Mouse (Mus musculus) MEL (cell line): ENCODE data around the gene Ntn5. TPM values are rescaled to one million over a fixed set of nuclear protein-coding genes. Genes with fewer than 3 reads are reported as not detected.

Source experiments
- DNase-seq: peaks from one replicate; pipeline ENCODE4 v3.0.0; 2011; ENCODE audit warnings: low read depth, low spot score
- H3K27ac ChIP-seq: 2 replicates; pipeline ENCODE4 v1.5.1; 2012; ENCODE audit warnings: low read depth, mild to moderate bottlenecking, control low read depth, low read length, moderate library complexity; ENCODE audit not compliant: control insufficient read depth
- H3K27me3 ChIP-seq, 2 experiments: fragments of 150-350 bp in 1 of 2; sonication (generic) in 1 of 2; 2 replicates each; pipeline ENCODE4 v1.6.1; 2012; ENCODE audit warnings: low read length in 2 of 2, mild to moderate bottlenecking in 2 of 2, improper control_type of control experiment in 1 of 2, moderate library complexity in 1 of 2; ENCODE audit not compliant: insufficient read depth in 2 of 2, control insufficient read depth in 1 of 2
- H3K36me3 ChIP-seq, 2 experiments: 2 replicates each; pipeline ENCODE4 v1.6.1; 2012 to 2014; ENCODE audit warnings: low read length in 2 of 2, improper control_type of control experiment in 1 of 2, inconsistent platforms in 1 of 2, mild to moderate bottlenecking in 1 of 2; ENCODE audit not compliant: insufficient read depth in 2 of 2, control insufficient read depth in 1 of 2
- H3K4me1 ChIP-seq, 2 experiments: fragments of 150-350 bp in 1 of 2; sonication (generic) in 1 of 2; 2 replicates each; pipeline ENCODE4 v1.6.1; 2012; ENCODE audit warnings: low read length in 2 of 2, improper control_type of control experiment in 1 of 2, mild to moderate bottlenecking in 1 of 2; ENCODE audit not compliant: insufficient read depth in 2 of 2, control insufficient read depth in 1 of 2
- H3K4me3 ChIP-seq, 2 experiments: fragments of 150-350 bp in 1 of 2; sonication (generic) in 1 of 2; 2 replicates each; pipeline ENCODE4 v1.5.1; 2012; ENCODE audit warnings: low read depth in 2 of 2, low read length in 2 of 2, mild to moderate bottlenecking in 2 of 2, moderate library complexity in 2 of 2, control low read depth in 1 of 2, improper control_type of control experiment in 1 of 2; ENCODE audit not compliant: control insufficient read depth in 1 of 2, insufficient read depth in 1 of 2
- H3K79me2 ChIP-seq: 2 replicates; pipeline ENCODE4 v1.6.1; 2012; ENCODE audit warnings: mild to moderate bottlenecking, low read length, moderate library complexity; ENCODE audit not compliant: control insufficient read depth, poor library complexity, insufficient read depth
- H3K9ac ChIP-seq: 2 replicates; pipeline ENCODE4 v1.6.1; 2012; ENCODE audit warnings: low read depth, mild to moderate bottlenecking, control low read depth, low read length, moderate library complexity; ENCODE audit not compliant: control insufficient read depth, poor library complexity, severe bottlenecking
- H3K9me3 ChIP-seq: fragments of 150-350 bp; sonication (generic); replicated peaks from 2 replicates; pipeline ENCODE4 v1.6.1; 2012; ENCODE audit warnings: mild to moderate bottlenecking, low read length, improper control_type of control experiment, moderate library complexity; ENCODE audit not compliant: insufficient read depth
- CHD1 ChIP-seq: IDR thresholded peaks from 2 replicates; pipeline ENCODE4 v1.6.1; 2012; ENCODE audit warnings: low read depth, mild to moderate bottlenecking, inconsistent platforms, low read length, improper control_type of control experiment
- CHD2 ChIP-seq: IDR thresholded peaks from 2 replicates; pipeline ENCODE4 v1.6.1; 2011; ENCODE audit warnings: low read length, improper control_type of control experiment
- CTCF ChIP-seq, 3 experiments: IDR thresholded peaks in 2 of 3; conservative IDR thresholded peaks in 1 of 3; 2 replicates each; pipeline ENCODE4 v1.5.1; 2011 to 2012; ENCODE audit warnings: low read length in 3 of 3, low read depth in 2 of 3, mild to moderate bottlenecking in 2 of 3, improper control_type of control experiment in 1 of 3, inconsistent platforms in 1 of 3, mixed read lengths in 1 of 3, moderate library complexity in 1 of 3; ENCODE audit not compliant: control insufficient read depth in 1 of 3, insufficient read depth in 1 of 3, poor library complexity in 1 of 3, severe bottlenecking in 1 of 3
- E2F4 ChIP-seq: IDR thresholded peaks from 2 replicates; pipeline ENCODE4 v1.6.1; 2011; ENCODE audit warnings: low read depth, low read length, improper control_type of control experiment, borderline replicate concordance
- ELF1 ChIP-seq: IDR thresholded peaks from 2 replicates; pipeline ENCODE4 v1.6.1; 2014; ENCODE audit warnings: low read depth, mild to moderate bottlenecking, inconsistent platforms, low read length, improper control_type of control experiment, moderate library complexity
- EP300 ChIP-seq, 2 experiments: IDR thresholded peaks; 2 replicates each; pipeline ENCODE4 v1.6.1; 2011; ENCODE audit warnings: improper control_type of control experiment in 2 of 2, low read length in 2 of 2, low read depth in 1 of 2, mild to moderate bottlenecking in 1 of 2
- ETS1 ChIP-seq: IDR thresholded peaks from 2 replicates; pipeline ENCODE4 v1.6.1; 2012; ENCODE audit warnings: low read depth, mild to moderate bottlenecking, inconsistent platforms, low read length, improper control_type of control experiment, moderate library complexity
- GABPA ChIP-seq: IDR thresholded peaks from 2 replicates; pipeline ENCODE4 v1.6.1; 2012; ENCODE audit warnings: low read depth, mild to moderate bottlenecking, inconsistent platforms, low read length, improper control_type of control experiment, moderate library complexity
- GATA1 ChIP-seq: IDR thresholded peaks from 2 replicates; pipeline ENCODE4 v1.6.1; 2011; ENCODE audit warnings: low read depth, low read length, improper control_type of control experiment
- HCFC1 ChIP-seq: IDR thresholded peaks from 2 replicates; pipeline ENCODE4 v1.6.1; 2012; ENCODE audit warnings: low read depth, mild to moderate bottlenecking, inconsistent platforms, low read length, improper control_type of control experiment, moderate library complexity
- JUND ChIP-seq: IDR thresholded peaks from 2 replicates; pipeline ENCODE4 v1.6.1; 2011; ENCODE audit warnings: low read depth, mild to moderate bottlenecking, improper control_type of control experiment, low read length
- KAT2A ChIP-seq: conservative IDR thresholded peaks from 2 replicates; pipeline ENCODE4 v1.6.1; 2012; ENCODE audit warnings: low read depth, low read length, improper control_type of control experiment, inconsistent platforms
- MAFK ChIP-seq: IDR thresholded peaks from 2 replicates; pipeline ENCODE4 v1.6.1; 2011; ENCODE audit warnings: low read depth, mild to moderate bottlenecking, low read length, improper control_type of control experiment, borderline replicate concordance
- MAX ChIP-seq: IDR thresholded peaks from 2 replicates; pipeline ENCODE4 v1.6.1; 2011; ENCODE audit warnings: low read length, improper control_type of control experiment
- MAZ ChIP-seq: IDR thresholded peaks from 2 replicates; pipeline ENCODE4 v1.6.1; 2012; ENCODE audit warnings: low read depth, mild to moderate bottlenecking, inconsistent platforms, low read length, improper control_type of control experiment
- MEF2A ChIP-seq: IDR thresholded peaks from 2 replicates; pipeline ENCODE4 v1.6.1; 2014; ENCODE audit warnings: low read depth, mild to moderate bottlenecking, inconsistent platforms, low read length, improper control_type of control experiment; ENCODE audit not compliant: poor library complexity, insufficient replicate concordance, severe bottlenecking; ENCODE audit errors: extremely low read depth
- MXI1 ChIP-seq: IDR thresholded peaks from 2 replicates; pipeline ENCODE4 v1.6.1; 2011; ENCODE audit warnings: mild to moderate bottlenecking, low read depth, low read length, improper control_type of control experiment
- MYB ChIP-seq: IDR thresholded peaks from 2 replicates; pipeline ENCODE4 v1.6.1; 2011; ENCODE audit warnings: mild to moderate bottlenecking, low read depth, low read length, improper control_type of control experiment
- NELFE ChIP-seq: IDR thresholded peaks from 2 replicates; pipeline ENCODE4 v1.6.1; 2011; ENCODE audit warnings: low read depth, low read length, improper control_type of control experiment
- POLR2AphosphoS2 ChIP-seq: IDR thresholded peaks from 2 replicates; pipeline ENCODE4 v1.6.1; 2011; ENCODE audit warnings: low read length, improper control_type of control experiment
- POLR2AphosphoS5 ChIP-seq: IDR thresholded peaks from 2 replicates; pipeline ENCODE4 v1.6.1; 2012; ENCODE audit warnings: low read depth, borderline replicate concordance, mild to moderate bottlenecking, inconsistent platforms, low read length, moderate library complexity, mixed read lengths
- SIN3A ChIP-seq: IDR thresholded peaks from 2 replicates; pipeline ENCODE4 v1.6.1; 2012; ENCODE audit warnings: low read length, improper control_type of control experiment, inconsistent platforms
- SMC3 ChIP-seq: IDR thresholded peaks from 2 replicates; pipeline ENCODE4 v1.6.1; 2011; ENCODE audit warnings: low read depth, low read length, improper control_type of control experiment
- TBP ChIP-seq: IDR thresholded peaks from 2 replicates; pipeline ENCODE4 v1.8.0; 2011; ENCODE audit warnings: low read depth, low read length, improper control_type of control experiment
- UBTF ChIP-seq: IDR thresholded peaks from 2 replicates; pipeline ENCODE4 v1.6.1; 2012; ENCODE audit warnings: low read depth, mild to moderate bottlenecking, inconsistent platforms, low read length, improper control_type of control experiment, moderate library complexity, borderline replicate concordance; ENCODE audit not compliant: insufficient read depth
- ZC3H11A ChIP-seq: IDR thresholded peaks from 2 replicates; pipeline ENCODE4 v1.6.1; 2012; ENCODE audit warnings: low read depth, mild to moderate bottlenecking, inconsistent platforms, low read length, improper control_type of control experiment
- ZMIZ1 ChIP-seq: IDR thresholded peaks from 2 replicates; pipeline ENCODE4 v1.6.1; 2012; ENCODE audit warnings: low read depth, mild to moderate bottlenecking, inconsistent platforms, low read length, improper control_type of control experiment, moderate library complexity
- polyA plus RNA-seq, 2 experiments: library from polyadenylated mRNA; stranded (reverse) in 1 of 2; unstranded in 1 of 2; fragments of >175 nt in 1 of 2; fragments of >200 nt in 1 of 2; gene quantifications; 2 replicates each; pipeline versions ENCODE4 v1.2.1 to v1.2.4; 2012; ENCODE audit warnings: low replicate concordance in 2 of 2, low read depth in 1 of 2; ENCODE audit not compliant: insufficient read length in 2 of 2, insufficient read depth in 1 of 2, missing spikeins in 1 of 2
- total RNA-seq: library from RNA; depleted of rRNA; stranded (reverse); fragments of 300-350 nt; gene quantifications from 2 replicates; pipeline ENCODE4 v1.2.3, GENCODE M21; 2012

The Ntn5 gene
- total and polyA plus RNA-seq, 3 experiments, result 0.13 TPM; not detected in 2

DNA sequence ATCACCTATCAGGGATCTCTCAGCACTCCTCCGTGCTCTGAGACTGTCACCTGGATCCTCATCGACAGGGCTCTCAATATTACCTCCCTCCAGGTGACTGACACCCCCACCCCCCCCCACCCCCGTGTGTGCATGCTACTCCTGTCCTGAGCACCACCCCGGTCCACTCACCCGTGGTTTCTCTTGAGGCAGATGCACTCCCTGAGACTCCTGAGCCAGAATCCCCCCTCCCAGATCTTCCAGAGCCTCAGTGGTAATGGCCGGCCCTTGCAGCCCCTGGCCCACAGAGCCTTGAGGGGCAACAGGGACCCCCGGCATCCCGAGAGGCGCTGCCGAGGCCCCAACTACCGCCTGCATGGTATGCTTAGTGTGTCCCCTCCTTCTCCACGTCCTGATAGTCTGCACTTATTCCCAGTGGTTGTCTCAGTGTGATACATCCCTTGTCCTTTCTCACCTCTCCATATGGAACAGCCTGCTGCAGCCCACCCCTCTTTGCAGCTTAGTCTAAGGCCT lies 19.8 kb downstream of the Ntn5 start:
- H3K9me3 ChIP-seq, result no peaks in the 10 kb centered on the region
- H3K4me3 ChIP-seq, result peak overlapping the region; percentile 33 to 58
- no peak for DNase-seq
- peaks cover 0 to 2% of the 10 kb centered on the region in 2 experiments; a peak in 2 of 4 replicates for H3K27me3 ChIP-seq
- no peak for TF ChIP-seq CHD1
- no peak for TF ChIP-seq MAZ
- no peak for TF ChIP-seq MXI1
- TF ChIP-seq ETS1, result no peak
- TF ChIP-seq CHD2, result no peak
- TF ChIP-seq UBTF, result no peak
- TF ChIP-seq CTCF (IDR thresholded peaks at IDR 0.05 in 2 of 3, conservative IDR thresholded peaks at IDR 0.05 in 1 of 3; ENCODE audit: control insufficient read depth in 1 of 3, insufficient read depth in 1 of 3, low read depth in 2 of 3, low read length in 3 of 3, poor library complexity in 1 of 3, severe bottlenecking in 1 of 3), result no peak
- TF ChIP-seq POLR2AphosphoS5, result no peak
- TF ChIP-seq GATA1, result no peak
- TF ChIP-seq TBP, result no peak
- no peak for TF ChIP-seq SMC3
- TF ChIP-seq GABPA, result no peak
- TF ChIP-seq MAFK, result no peak
- TF ChIP-seq HCFC1, result no peak
- TF ChIP-seq NELFE, result no peak
- no peak for TF ChIP-seq JUND
- no peak for TF ChIP-seq ZMIZ1
- no peak for TF ChIP-seq SIN3A
- no peak for TF ChIP-seq EP300 (IDR thresholded peaks at IDR 0.05; ENCODE audit: low read depth in 1 of 2, low read length in 2 of 2)
- no peak for TF ChIP-seq E2F4
- TF ChIP-seq, all 39 proteins: peak for 0
- peaks cover 7% of the 10 kb centered on the region for H3K79me2 ChIP-seq
- H3K4me1 ChIP-seq, result peaks cover 0 to 14% of the 10 kb centered on the region in 2 experiments; a peak in 2 of 4 replicates
- peak overlapping the region; percentile 69 for H3K9ac ChIP-seq
- H3K36me3 ChIP-seq, result peaks cover 0 to 3% of the 10 kb centered on the region in 2 experiments; a peak in 2 of 4 replicates
- H3K27ac ChIP-seq, result peak overlapping the region; percentile 82

DNA sequence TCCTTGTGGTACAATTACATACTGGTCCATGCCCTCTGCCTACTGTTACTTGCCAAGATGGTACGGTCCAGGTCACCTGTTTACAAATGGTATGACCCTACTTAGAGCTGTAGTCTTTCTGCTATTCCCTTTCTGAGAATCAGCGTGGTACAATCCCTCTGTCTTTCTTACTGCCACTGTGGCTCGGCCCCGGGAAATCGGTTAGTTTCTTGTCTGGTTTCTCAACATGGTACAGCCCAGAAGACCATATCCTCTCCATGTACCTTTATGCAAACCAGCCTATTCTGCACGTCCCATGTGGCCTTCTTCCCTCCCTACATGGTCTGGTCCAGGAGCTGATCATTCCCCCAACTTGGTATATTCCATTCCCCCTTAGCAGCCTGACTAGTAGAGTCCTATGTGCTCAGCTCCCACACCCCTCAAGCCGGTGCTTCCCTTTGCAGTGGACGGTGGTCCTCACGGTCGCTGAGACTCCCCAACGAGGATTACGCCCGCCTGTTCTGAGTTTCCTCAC lies 20.3 kb downstream of the Ntn5 start:
- H3K4me3 ChIP-seq, result peak overlapping the region; percentile 33 to 58
- H3K4me1 ChIP-seq, result peaks cover 0 to 18% of the 10 kb centered on the region in 2 experiments; a peak in 2 of 4 replicates
- H3K79me2 ChIP-seq, result peaks cover 7% of the 10 kb centered on the region
- H3K36me3 ChIP-seq, result peaks cover 0 to 5% of the 10 kb centered on the region in 2 experiments; a peak in 2 of 4 replicates
- peak; percentile 91 for DNase-seq
- peak overlapping the region; percentile 69 for H3K9ac ChIP-seq
- peaks cover 0 to 2% of the 10 kb centered on the region in 2 experiments; a peak in 2 of 4 replicates for H3K27me3 ChIP-seq
- no peaks in the 10 kb centered on the region for H3K9me3 ChIP-seq
- H3K27ac ChIP-seq, result peak overlapping the region; percentile 82
- no peak for TF ChIP-seq GABPA
- no peak for TF ChIP-seq CTCF (IDR thresholded peaks at IDR 0.05 in 2 of 3, conservative IDR thresholded peaks at IDR 0.05 in 1 of 3; ENCODE audit: control insufficient read depth in 1 of 3, insufficient read depth in 1 of 3, low read depth in 2 of 3, low read length in 3 of 3, poor library complexity in 1 of 3, severe bottlenecking in 1 of 3)
- peak; percentile 99 for TF ChIP-seq CHD1
- TF ChIP-seq HCFC1, result peak; percentile 55
- TF ChIP-seq MEF2A, result no peak
- TF ChIP-seq MAX, result peak; percentile 50; the same call in 1 of the 2 replicates
- TF ChIP-seq SMC3, result no peak
- no peak for TF ChIP-seq E2F4
- no peak for TF ChIP-seq KAT2A
- TF ChIP-seq ELF1, result no peak; the same call in 1 of the 2 replicates
- TF ChIP-seq GATA1, result no peak
- TF ChIP-seq JUND, result no peak
- TF ChIP-seq NELFE, result peak; percentile 48; the same call in 1 of the 2 replicates
- TF ChIP-seq ETS1, result peak; percentile 32; the same call in 1 of the 2 replicates
- no peak for TF ChIP-seq MXI1
- TF ChIP-seq ZC3H11A, result no peak
- TF ChIP-seq MAFK, result no peak
- TF ChIP-seq MYB, result no peak
- no peak for TF ChIP-seq MAZ
- peak; percentile 64; the same call in 1 of the 2 replicates for TF ChIP-seq POLR2AphosphoS2
- TF ChIP-seq ZMIZ1, result 0 out of 2 replicates have a peak, but pooled peaks have one; percentile 22
